Mouse (Mus musculus) heart, embryonic 14.5 days (tissue): ENCODE results near the gene Ripor2. TPM values are rescaled to one million over a fixed set of nuclear protein-coding genes. Genes with fewer than 3 reads are reported as not detected.

Experiments used
- ATAC-seq: fragments of 200-750 bp; cut with Nextera tagmentation; 2 replicates; pipeline ENCODE4 v1.8.0; 2017; ENCODE audit warnings: low read depth, moderate TSS enrichment; ENCODE audit not compliant: insufficient number of reproducible peaks, insufficient read depth, low FRiP score
- H3K27ac ChIP-seq, 2 experiments: fragments of 200-500 bp in 1 of 2; fragments of 300-500 bp in 1 of 2; sonication (generic) in 1 of 2; replicated peaks in 1 of 2; 2 replicates each; pipeline ENCODE4 v1.5.1; 2012 to 2014; ENCODE audit warnings: low read depth in 2 of 2, low read length in 2 of 2, control low read depth in 1 of 2, mild to moderate bottlenecking in 1 of 2, mixed read lengths in 1 of 2; ENCODE audit not compliant: control insufficient read depth in 1 of 2, insufficient read depth in 1 of 2
- H3K27me3 ChIP-seq: fragments of 300-500 bp; sonication (generic); 2 replicates; pipeline ENCODE4 v1.6.1; 2014; ENCODE audit warnings: mild to moderate bottlenecking, low read length, control low read depth; ENCODE audit not compliant: control insufficient read depth, insufficient read depth
- H3K36me3 ChIP-seq: fragments of 300-500 bp; sonication (generic); 2 replicates; pipeline ENCODE4 v1.6.1; 2014; ENCODE audit warnings: mild to moderate bottlenecking, control low read depth, low read length, mixed read lengths; ENCODE audit not compliant: control insufficient read depth, insufficient read depth
- H3K4me1 ChIP-seq, 2 experiments: fragments of 200-500 bp in 1 of 2; fragments of 300-500 bp in 1 of 2; sonication (generic) in 1 of 2; 2 replicates each; pipeline ENCODE4 v1.6.1; 2012 to 2014; ENCODE audit warnings: low read length in 2 of 2, control low read depth in 1 of 2, mixed read lengths in 1 of 2; ENCODE audit not compliant: control insufficient read depth in 2 of 2, insufficient read depth in 2 of 2
- H3K4me2 ChIP-seq: fragments of 300-500 bp; sonication (generic); 2 replicates; pipeline ENCODE4 v1.6.1; 2014; ENCODE audit warnings: mild to moderate bottlenecking, low read length
- H3K4me3 ChIP-seq, 2 experiments: fragments of 200-500 bp in 1 of 2; fragments of 300-500 bp in 1 of 2; sonication (generic) in 1 of 2; 2 replicates each; pipeline ENCODE4 v1.5.1; 2012 to 2014; ENCODE audit warnings: low read length in 2 of 2, mild to moderate bottlenecking in 2 of 2, control low read depth in 1 of 2, low read depth in 1 of 2, moderate library complexity in 1 of 2; ENCODE audit not compliant: control insufficient read depth in 1 of 2, insufficient read depth in 1 of 2
- H3K9ac ChIP-seq: fragments of 300-500 bp; sonication (generic); 2 replicates; pipeline ENCODE4 v1.6.1; 2014; ENCODE audit warnings: mild to moderate bottlenecking, low read length
- H3K9me3 ChIP-seq: fragments of 300-500 bp; sonication (generic); 2 replicates; pipeline ENCODE4 v1.6.1; 2016; ENCODE audit warnings: low read length, control low read depth; ENCODE audit not compliant: control insufficient read depth
- WGBS: fragments of 180-500 bp; shearing (Covaris S2); extraction: QIAGEN DNeasy Blood & Tissue Kit; methylation state at CpG from one replicate; pipeline ENCODE4 v1.1.7; 2014; 5-methylcytosine and 5-hydroxymethylcytosine counted together
- polyA plus RNA-seq: library from polyadenylated mRNA; unstranded; fragments of >200 nt; fragmentation: Nextera tagmentation; extraction: Ambion mirVana; gene quantifications from 2 replicates; pipeline ENCODE4 v1.2.1, GENCODE M21; 2014

Gene Ripor2
- polyA plus RNA-seq, 1 experiment from 2014 or later, result 13.1 TPM

DNA sequence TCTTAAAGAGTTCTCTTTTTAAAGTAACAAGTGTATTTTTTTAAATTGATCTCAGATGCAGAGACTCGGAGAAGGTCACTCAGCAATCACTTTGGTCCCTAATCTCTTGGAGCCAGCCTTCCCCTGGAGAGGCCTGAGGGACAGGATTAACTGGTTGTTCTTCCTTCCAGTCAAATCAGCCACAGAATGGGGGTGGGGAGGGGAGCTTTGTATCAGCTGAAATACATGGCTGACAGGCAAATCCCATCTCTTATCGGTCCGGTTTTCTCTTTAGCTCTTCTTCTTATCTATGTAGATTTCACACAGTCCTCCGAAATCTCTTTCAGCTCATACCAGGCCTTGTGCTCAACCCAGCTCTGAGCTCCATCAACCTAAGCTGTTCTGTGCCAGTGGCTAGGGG lies 48.4 kb downstream of the Ripor2 start:
- H3K27ac ChIP-seq, result no peak overlapping the region
- no peaks in the 10 kb centered on the region for H3K36me3 ChIP-seq
- H3K4me2 ChIP-seq, result no peak overlapping the region
- H3K4me1 ChIP-seq, result peaks cover 26 to 38% of the 10 kb centered on the region in 2 experiments
- no peak overlapping the region for H3K4me3 ChIP-seq
- H3K27me3 ChIP-seq, result no peaks in the 10 kb centered on the region
- H3K9me3 ChIP-seq, result no peaks in the 10 kb centered on the region
- no peak for ATAC-seq
- 27% methylated on average over 4 of the region's 4 CpGs for WGBS
- H3K9ac ChIP-seq, result no peak overlapping the region

DNA sequence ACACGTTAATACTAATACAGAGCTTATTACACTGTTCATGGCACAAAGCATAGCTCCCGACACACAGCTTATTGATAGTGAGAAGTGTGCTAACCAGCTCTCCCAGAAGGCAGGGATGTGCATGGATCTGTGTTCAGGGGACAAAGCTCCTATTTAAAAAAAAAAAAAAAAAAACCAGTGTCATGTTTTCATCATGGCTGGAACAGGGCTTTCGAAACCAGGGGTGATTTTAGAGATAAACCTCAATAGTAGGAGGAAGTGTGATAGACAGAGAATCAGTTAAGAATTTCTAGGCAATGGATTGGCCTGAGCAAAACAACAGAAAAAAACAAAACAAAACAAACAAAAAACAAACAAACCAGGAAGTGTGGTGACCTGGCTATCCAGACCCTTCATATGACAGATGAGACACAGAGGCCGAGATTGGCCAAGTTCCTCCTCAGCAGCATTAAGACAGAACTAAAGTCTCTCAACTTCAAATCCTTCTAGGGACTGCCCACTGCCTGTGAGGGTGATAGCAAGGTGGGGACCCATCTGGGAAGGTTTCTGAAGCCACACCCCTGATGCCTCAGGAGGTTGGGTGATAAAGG lies 51.1 kb downstream of the Ripor2 start:
- Histone ChIP-seq H3K27ac (no peak overlapping the region), H3K4me2 (no peak overlapping the region), H3K4me3 (no peak overlapping the region), H3K36me3 (no peaks in the 10 kb centered on the region), H3K9ac (no peak overlapping the region), H3K4me1 (peaks cover 22 to 37% of the 10 kb centered on the region in 2 experiments), H3K9me3 (no peaks in the 10 kb centered on the region), H3K27me3 (no peaks in the 10 kb centered on the region)
- 58% methylated on average over 4 of the region's 4 CpGs for WGBS
- no peak for ATAC-seq

DNA sequence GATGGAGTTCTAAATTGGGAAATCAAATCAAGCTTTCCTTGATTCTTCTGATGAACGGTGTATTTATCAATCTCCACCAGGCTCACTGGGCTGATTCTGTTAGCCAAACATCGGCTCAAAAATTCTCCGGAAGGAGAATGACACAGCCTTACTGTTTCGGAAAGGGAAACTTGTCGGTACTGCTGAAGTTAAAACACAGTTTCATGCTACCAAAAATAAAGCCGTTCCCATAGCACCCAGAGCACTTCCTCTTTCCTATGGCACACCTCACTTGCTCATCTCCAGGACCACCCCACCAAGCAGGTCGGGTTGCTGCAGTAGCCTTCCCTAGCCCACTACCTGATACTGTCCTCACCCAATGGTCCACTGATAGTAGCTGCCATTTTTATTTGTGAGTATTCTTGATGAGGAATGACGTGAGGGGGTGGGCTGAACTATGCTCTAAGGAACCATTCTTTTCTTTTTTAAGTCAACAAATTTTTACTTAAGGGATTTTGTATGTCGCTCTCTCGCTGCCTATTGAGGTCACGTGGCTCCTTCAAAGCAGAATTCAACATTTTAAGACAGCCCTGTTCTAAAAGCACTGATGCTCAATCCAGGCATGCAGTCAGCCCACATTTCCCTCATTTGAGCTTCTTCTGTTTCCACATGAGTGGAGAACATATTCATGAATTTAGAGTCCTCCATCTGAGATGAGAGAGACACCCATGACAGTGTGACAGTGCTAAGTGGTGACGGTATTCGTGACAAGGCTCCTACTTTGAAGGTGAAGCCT lies 52.5 kb downstream of the Ripor2 start:
- WGBS, result 81% methylated on average over 13 of the region's 13 CpGs
- Histone ChIP-seq H3K9me3 (no peaks in the 10 kb centered on the region), H3K4me3 (no peak overlapping the region), H3K4me1 (peaks cover 16 to 27% of the 10 kb centered on the region in 2 experiments), H3K27ac (no peak overlapping the region), H3K36me3 (no peaks in the 10 kb centered on the region), H3K4me2 (no peak overlapping the region), H3K27me3 (no peaks in the 10 kb centered on the region), H3K9ac (no peak overlapping the region)
- ATAC-seq, result no peak

DNA sequence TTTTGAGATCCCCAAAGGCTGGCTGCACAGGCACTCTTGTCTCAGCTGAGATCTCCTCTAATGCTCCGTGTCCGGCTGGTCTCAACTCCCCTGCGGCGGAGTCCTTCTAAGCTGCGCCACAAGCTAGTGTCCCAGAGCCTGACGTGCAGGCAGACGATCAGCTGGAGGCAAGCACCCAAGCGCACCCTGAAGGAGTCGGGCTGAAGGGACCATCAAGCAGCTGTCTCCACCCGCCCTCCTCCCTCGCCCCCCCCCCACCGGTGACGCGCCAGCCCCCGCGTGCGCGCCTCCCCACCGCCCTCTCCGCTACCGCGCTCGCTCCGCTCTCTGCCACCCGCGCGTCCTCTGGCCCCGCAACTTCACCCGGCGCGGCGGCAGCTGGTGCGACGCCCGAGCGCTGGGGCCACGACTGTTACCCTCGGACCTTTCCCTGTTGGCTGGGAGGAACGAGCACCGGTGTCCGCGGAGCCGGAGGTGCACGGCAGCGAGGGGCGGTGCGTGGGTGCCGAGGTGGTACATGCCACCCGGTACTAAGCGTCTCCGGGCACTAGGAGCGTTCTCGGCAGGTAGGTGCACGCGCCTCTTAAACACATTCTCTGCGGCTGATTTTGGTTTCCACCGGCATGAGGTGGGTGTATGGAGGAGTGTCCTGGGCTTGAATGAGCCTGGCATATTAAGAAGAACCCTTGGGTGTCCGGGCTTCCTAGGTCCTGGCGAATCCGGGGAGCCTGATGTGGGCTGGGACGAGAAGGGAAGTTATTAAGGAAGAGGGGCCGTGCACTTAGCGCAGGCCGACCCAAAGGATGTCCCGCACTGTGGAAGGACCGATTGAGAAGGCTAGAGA lies 56.6 kb downstream of the Ripor2 start:
- H3K4me1 ChIP-seq, result peaks cover 17 to 35% of the 10 kb centered on the region in 2 experiments
- H3K36me3 ChIP-seq, result no peaks in the 10 kb centered on the region
- peak overlapping the region; percentile 72 to 74 for H3K27ac ChIP-seq
- H3K4me3 ChIP-seq, result peak overlapping the region; percentile 67 to 90
- peak overlapping the region; percentile 76 for H3K9ac ChIP-seq
- 0 out of 2 replicates have a peak, but pooled peaks have one; percentile 22 for ATAC-seq
- WGBS, result under 1% methylated on average over 65 of the region's 66 CpGs
- H3K27me3 ChIP-seq, result no peaks in the 10 kb centered on the region
- H3K9me3 ChIP-seq, result no peaks in the 10 kb centered on the region
- peak overlapping the region; percentile 84 for H3K4me2 ChIP-seq

DNA sequence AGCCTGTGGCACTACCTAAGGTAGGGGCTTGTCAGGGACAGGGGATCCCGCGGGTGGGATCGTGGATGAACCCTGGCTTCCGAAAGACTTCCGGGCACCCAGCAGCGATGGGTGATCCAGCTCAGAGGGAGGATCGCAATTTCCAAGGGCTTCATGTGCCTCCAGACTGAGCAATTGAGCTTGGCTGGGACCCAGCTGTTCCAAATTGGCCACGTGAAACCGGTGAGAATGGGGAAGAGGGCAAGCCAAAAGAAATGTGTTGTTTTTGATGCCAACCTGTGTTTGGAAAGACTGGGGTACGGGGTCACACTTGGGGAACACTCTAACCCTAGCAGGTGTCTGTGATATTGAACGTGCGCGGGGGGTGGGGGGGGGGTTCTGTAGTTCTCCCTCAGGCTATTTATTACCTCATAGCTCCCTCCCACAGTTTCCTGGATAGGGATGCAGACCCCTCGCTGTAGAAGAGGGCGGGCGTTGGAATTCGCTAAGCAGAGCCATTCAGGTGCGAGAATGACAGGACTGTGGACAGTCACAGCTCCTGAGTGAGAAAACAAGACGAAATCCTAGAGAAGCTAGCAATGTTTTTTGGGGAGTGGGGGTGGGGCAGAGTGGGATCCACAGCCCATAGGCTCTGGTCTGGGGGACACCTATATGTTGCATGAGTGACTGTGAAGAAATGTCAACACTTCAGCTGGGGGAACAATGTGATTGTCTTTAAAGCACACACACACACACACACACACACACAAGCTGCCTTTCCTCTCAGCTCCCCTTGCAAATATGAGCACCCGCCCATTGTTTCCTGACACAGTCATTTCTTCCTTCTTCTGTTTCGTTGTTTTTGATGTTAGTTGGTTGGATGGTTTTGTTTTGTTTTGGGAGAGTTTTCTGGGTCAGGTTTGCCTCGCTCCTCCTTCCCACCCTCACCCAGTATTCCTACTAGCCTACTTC lies 57.5 kb downstream of the Ripor2 start:
- 12% methylated on average over 22 of the region's 22 CpGs for WGBS
- H3K4me1 ChIP-seq, result peaks cover 24 to 44% of the 10 kb centered on the region in 2 experiments

DNA sequence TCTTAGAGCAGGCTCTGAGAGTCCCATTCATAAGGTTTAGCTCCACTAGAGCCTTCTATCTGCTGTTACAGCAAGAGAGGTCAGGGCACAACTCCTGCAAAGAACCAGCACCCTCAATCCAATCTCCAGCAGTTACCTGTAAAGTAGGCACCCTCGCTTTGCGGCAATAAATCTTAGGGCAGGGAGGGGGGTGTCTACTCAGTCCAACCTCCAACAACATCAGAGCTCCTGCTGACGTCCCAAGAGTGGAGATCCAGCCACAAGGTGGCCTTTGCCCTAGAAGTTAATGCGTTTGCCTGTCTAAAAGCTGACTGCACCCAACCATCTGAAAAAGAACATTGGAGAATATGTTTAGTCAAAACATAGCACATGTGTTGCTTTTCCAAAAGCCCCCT lies 58.2 kb downstream of the Ripor2 start:
- H3K27me3 ChIP-seq, result no peaks in the 10 kb centered on the region
- WGBS, result 50% methylated on average over 4 of the region's 4 CpGs
- no peaks in the 10 kb centered on the region for H3K36me3 ChIP-seq
- H3K4me3 ChIP-seq, result peak overlapping the region; percentile 67 to 90; a peak in 2 of 4 replicates
- peak overlapping the region; percentile 84 for H3K4me2 ChIP-seq
- H3K4me1 ChIP-seq, result peaks cover 25 to 51% of the 10 kb centered on the region in 2 experiments
- peak overlapping the region; percentile 17 to 61 for H3K27ac ChIP-seq
- H3K9me3 ChIP-seq, result no peaks in the 10 kb centered on the region
- peak overlapping the region; percentile 76; the same call in 1 of the 2 replicates for H3K9ac ChIP-seq
- ATAC-seq, result no peak

More for the DNA sequence above, 57.5 kb downstream of the Ripor2 start:
- no peaks in the 10 kb centered on the region for H3K9me3 ChIP-seq
- peak overlapping the region; percentile 72 to 74 for H3K27ac ChIP-seq
- peak overlapping the region; percentile 67 to 90 for H3K4me3 ChIP-seq
- peak overlapping the region; percentile 76 for H3K9ac ChIP-seq
- H3K36me3 ChIP-seq, result no peaks in the 10 kb centered on the region
- no peaks in the 10 kb centered on the region for H3K27me3 ChIP-seq
- ATAC-seq, result no peak
- peak overlapping the region; percentile 84 for H3K4me2 ChIP-seq
